Mouse (Mus musculus) cerebellum, adult 2 months (tissue): ENCODE data around the gene Itih5.

Experiments used
- CTCF ChIP-seq: fragments of 200-500 bp; IDR thresholded peaks from 2 replicates; pipeline ENCODE4 v1.5.1; 2011; ENCODE audit warnings: low read depth, mild to moderate bottlenecking, control low read depth, low read length, moderate library complexity, borderline replicate concordance; ENCODE audit not compliant: insufficient read depth
- POLR2A ChIP-seq: fragments of 200-500 bp; IDR thresholded peaks from 2 replicates; pipeline ENCODE4 v1.6.1; 2011; ENCODE audit warnings: low read length, control low read depth, borderline replicate concordance; ENCODE audit not compliant: insufficient read depth

DNA sequence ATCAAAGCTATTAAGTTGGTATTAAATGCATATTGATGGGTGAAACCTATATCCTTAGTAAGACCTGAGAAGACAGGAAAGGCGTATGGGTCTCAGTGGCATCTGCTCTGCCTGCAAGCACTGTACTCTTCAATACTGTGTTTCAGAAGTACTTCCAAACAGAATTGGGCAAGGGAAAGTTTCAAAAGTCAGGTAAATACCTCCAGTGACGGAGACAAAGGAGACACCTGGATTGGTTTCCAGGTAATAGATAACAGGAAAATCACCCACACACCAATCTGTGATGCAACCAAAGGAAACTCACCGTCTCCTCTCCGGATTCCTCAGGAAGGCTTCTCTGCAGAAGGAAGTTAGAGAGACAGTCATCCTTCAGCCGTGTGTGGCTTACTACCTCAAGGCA is 25.9 kb upstream of the Itih5 start:
- TF ChIP-seq POLR2A (no peak), CTCF (no peak)
